Mouse (Mus musculus) stomach, postnatal 0 days (tissue): ENCODE measurements at regions not wholly inside any gene's neighbourhood (a gene's known extent, or its start where the extent isn't known, plus 50 kb on each side); places are given as distances from the start of the nearest gene placed in this dataset.

Experiments used
- ATAC-seq: fragments of 200-750 bp; cut with Nextera tagmentation; 2 replicates; pipeline ENCODE4 v1.8.0; 2017; ENCODE audit not compliant: low FRiP score, low TSS enrichment
- DNase-seq: peaks from one replicate; pipeline ENCODE4 v3.0.0-alpha.2; 2016; ENCODE audit warnings: low spot score
- H3K27ac ChIP-seq: fragments of 300-500 bp; sonication (generic); replicated peaks from 2 replicates; pipeline ENCODE4 v1.5.1; 2014; ENCODE audit warnings: mild to moderate bottlenecking, control low read depth
- H3K27me3 ChIP-seq: fragments of 300-500 bp; sonication (generic); 2 replicates; pipeline ENCODE4 v1.6.1; 2014; ENCODE audit warnings: low read length; ENCODE audit not compliant: control insufficient read depth, insufficient read depth
- H3K36me3 ChIP-seq: fragments of 300-500 bp; sonication (generic); 2 replicates; pipeline ENCODE4 v1.6.1; 2014; ENCODE audit warnings: low read length, mixed read lengths; ENCODE audit not compliant: control insufficient read depth, insufficient read depth
- H3K4me1 ChIP-seq: fragments of 300-500 bp; sonication (generic); replicated peaks from 2 replicates; pipeline ENCODE4 v1.6.1; 2014; ENCODE audit warnings: antibody characterized with exemption; ENCODE audit not compliant: control insufficient read depth, insufficient read depth
- H3K4me2 ChIP-seq: fragments of 300-500 bp; sonication (generic); replicated peaks from 2 replicates; pipeline ENCODE4 v1.6.1; 2014; ENCODE audit warnings: low read depth, mild to moderate bottlenecking, control low read depth, moderate library complexity
- H3K4me3 ChIP-seq: fragments of 300-500 bp; sonication (generic); 2 replicates; pipeline ENCODE4 v1.5.1; 2014; ENCODE audit warnings: low read depth, low read length, control low read depth
- H3K9ac ChIP-seq: fragments of 300-500 bp; sonication (generic); 2 replicates; pipeline ENCODE4 v1.6.1; 2014; ENCODE audit warnings: mild to moderate bottlenecking, low read length, control low read depth, mixed read lengths
- H3K9me3 ChIP-seq: fragments of 300-500 bp; sonication (generic); 2 replicates; pipeline ENCODE4 v1.6.1; 2016; ENCODE audit warnings: low read length; ENCODE audit not compliant: control insufficient read depth
- CTCF ChIP-seq: IDR thresholded peaks from 2 replicates; pipeline ENCODE4 v1.5.1; 2016; ENCODE audit warnings: antibody characterized with exemption, low read depth, mild to moderate bottlenecking, moderate library complexity
- EP300 ChIP-seq: optimal IDR thresholded peaks from 2 replicates; pipeline ENCODE3; 2016; ENCODE audit warnings: antibody characterized with exemption
- WGBS: fragments of 180-500 bp; shearing (Covaris S2); extraction: QIAGEN DNeasy Blood & Tissue Kit; methylation state at CpG from one replicate; pipeline ENCODE4 v1.1.7; 2014; 5-methylcytosine and 5-hydroxymethylcytosine counted together

DNA sequence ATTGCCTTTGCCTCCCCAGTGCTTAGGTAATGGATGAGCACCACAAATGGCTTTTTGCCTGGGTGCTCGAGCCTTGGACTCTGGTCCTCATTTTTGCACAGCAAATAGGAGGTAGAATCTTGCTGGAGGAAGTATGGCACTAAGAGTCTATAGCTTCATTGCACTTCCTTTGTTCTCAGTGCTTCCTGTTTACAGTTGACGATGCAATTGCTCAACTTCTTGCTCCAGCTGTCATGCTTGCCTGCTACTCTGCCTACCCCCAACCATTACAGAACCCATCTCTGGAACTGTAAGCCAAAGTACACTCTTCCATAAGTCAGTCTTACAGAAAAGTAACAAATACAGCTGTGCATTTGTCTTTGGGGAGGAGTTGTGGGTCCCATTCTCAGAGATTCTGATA lies 79.8 kb upstream of the Slc7a14 start:
- H3K9me3 ChIP-seq, result no peaks in the 10 kb centered on the region
- no peak for TF ChIP-seq CTCF
- no peak for TF ChIP-seq EP300
- ATAC-seq (no peak), DNase-seq (no peak)
- no peaks in the 10 kb centered on the region for H3K36me3 ChIP-seq
- WGBS, result 57% methylated on average over 2 of the region's 2 CpGs
- no peak overlapping the region for H3K4me3 ChIP-seq
- H3K4me1 ChIP-seq, result no peaks in the 10 kb centered on the region
- H3K27me3 ChIP-seq, result no peaks in the 10 kb centered on the region
- H3K27ac ChIP-seq, result no peak overlapping the region
- H3K9ac ChIP-seq, result no peak overlapping the region
- no peak overlapping the region for H3K4me2 ChIP-seq

GRCm38 (mm10) chr3:31375678-31376077 lies 65.5 kb upstream of the Slc7a14 start:
- H3K9ac ChIP-seq, result no peak overlapping the region
- TF ChIP-seq EP300, result no peak
- no peak for TF ChIP-seq CTCF
- H3K27me3 ChIP-seq, result no peaks in the 10 kb centered on the region
- no peak overlapping the region for H3K4me2 ChIP-seq
- no peak overlapping the region for H3K27ac ChIP-seq
- DNase-seq, result no peak
- no peaks in the 10 kb centered on the region for H3K36me3 ChIP-seq
- no peaks in the 10 kb centered on the region for H3K9me3 ChIP-seq
- 77% methylated on average over 3 of the region's 3 CpGs for WGBS
- no peak overlapping the region for H3K4me3 ChIP-seq
- H3K4me1 ChIP-seq, result no peaks in the 10 kb centered on the region
- no peak for ATAC-seq

DNA sequence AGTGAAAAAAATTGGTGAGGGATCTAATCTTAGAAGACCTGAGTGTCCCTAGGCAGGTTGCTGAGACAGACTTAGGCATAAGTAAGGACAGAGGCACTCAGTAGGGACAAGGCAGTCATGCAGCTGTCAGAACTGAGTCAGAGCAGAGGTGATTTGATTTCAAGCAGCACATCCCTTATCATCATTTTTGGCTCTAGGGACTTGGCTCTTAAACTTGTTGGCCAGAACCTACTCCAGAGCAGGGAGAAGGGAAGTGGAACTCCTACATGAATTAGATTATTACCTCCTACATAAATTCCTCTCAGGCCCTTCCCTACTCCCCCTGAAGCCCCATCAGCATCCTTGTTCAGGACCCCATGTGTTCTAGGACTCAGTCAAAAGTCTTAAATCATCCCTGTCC lies 63.9 kb upstream of the Slc7a14 start:
- ATAC-seq (no peak), DNase-seq (no peak)
- Histone ChIP-seq H3K4me1 (no peaks in the 10 kb centered on the region), H3K4me3 (no peak overlapping the region), H3K27ac (no peak overlapping the region), H3K27me3 (no peaks in the 10 kb centered on the region), H3K9ac (no peak overlapping the region), H3K36me3 (no peaks in the 10 kb centered on the region), H3K4me2 (no peak overlapping the region), H3K9me3 (no peaks in the 10 kb centered on the region)
- TF ChIP-seq EP300 (no peak), CTCF (no peak)

DNA sequence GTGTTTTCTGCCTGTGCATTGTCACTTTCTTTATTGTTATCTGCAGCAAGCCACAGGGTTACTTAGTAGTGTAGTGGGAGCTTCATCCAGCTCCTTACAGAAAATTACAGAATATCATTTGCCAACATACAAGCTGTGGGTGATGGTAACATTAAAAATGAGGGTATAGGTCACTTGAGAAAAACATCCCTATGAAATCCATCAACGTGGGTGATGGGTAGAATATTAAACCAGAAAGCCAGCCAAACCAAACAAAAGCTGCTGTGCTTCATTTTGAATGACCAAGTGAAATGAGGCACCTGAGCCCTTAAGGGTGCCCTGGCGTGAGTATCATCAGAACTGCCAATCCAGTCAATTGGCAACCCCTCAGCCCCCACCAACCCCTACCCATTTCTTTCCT lies 58.1 kb upstream of the Slc7a14 start:
- no peak overlapping the region for H3K9ac ChIP-seq
- H3K4me1 ChIP-seq, result no peaks in the 10 kb centered on the region
- WGBS, result 53% methylated on average over 2 of the region's 2 CpGs
- no peaks in the 10 kb centered on the region for H3K36me3 ChIP-seq
- no peak overlapping the region for H3K4me2 ChIP-seq
- H3K4me3 ChIP-seq, result no peak overlapping the region
- H3K9me3 ChIP-seq, result no peaks in the 10 kb centered on the region
- TF ChIP-seq EP300, result no peak
- H3K27me3 ChIP-seq, result no peaks in the 10 kb centered on the region
- DNase-seq (no peak), ATAC-seq (no peak)
- H3K27ac ChIP-seq, result no peak overlapping the region
